Mouse (Mus musculus): ENCODE data around the gene Hey2. TPM values are rescaled to one million over a fixed set of nuclear protein-coding genes. Genes with fewer than 3 reads are reported as not detected.

The Hey2 gene
- polyA plus RNA-seq (2015; fragmentation: Nextera tagmentation; extraction: Ambion mirVana) = 2.5 and 2.8 TPM in 2 replicates

- peak within 1 kb of the TSS; percentile 51 for H3K4me3 ChIP-seq (ENCODE audit: low read depth, low read length)
- DNase-seq (ENCODE audit: low spot score) = peak; percentile 97
Observed at GRCm38 (mm10) chr10:30842643-30843437, at the start of gene Hey2. Gene Hey2, minus strand, starts transcription at chr10:30842801.

GRCm38 (mm10) chr10:30883085-30883760 lies 40.6 kb upstream of the Hey2 start:
- H3K4me2 ChIP-seq (replicated peaks; ENCODE audit: low read depth, low read length) = no peak overlapping the region
- H3K27me3 ChIP-seq (replicated peaks; ENCODE audit: insufficient read depth, low read length) = no peaks in the 10 kb centered on the region
- WGBS = 41% methylated on average over 4 of the region's 4 CpGs
- DNase-seq (ENCODE audit: low spot score) (no peak), ATAC-seq (no peak)
- H3K4me3 ChIP-seq (ENCODE audit: low read depth, low read length) = no peak overlapping the region
- no peaks in the 10 kb centered on the region for H3K9me3 ChIP-seq (ENCODE audit: low read length)
- no peaks in the 10 kb centered on the region for H3K36me3 ChIP-seq (ENCODE audit: insufficient read depth, low read length)
- H3K4me1 ChIP-seq (ENCODE audit: insufficient read depth, low read depth, low read length) = no peaks in the 10 kb centered on the region
- no peak overlapping the region for H3K9ac ChIP-seq (replicated peaks; ENCODE audit: low read depth)
- TF ChIP-seq CTCF (IDR thresholded peaks at IDR 0.05) (no peak), EP300 (IDR thresholded peaks at IDR 0.05) (no peak)
- no peak overlapping the region for H3K27ac ChIP-seq (ENCODE audit: low read length)

More at GRCm38 (mm10) chr10:30842643-30843437, at the start of gene Hey2:
- Histone ChIP-seq H3K27ac (ENCODE audit: low read length) (no peak within 1 kb of the TSS), H3K27me3 (replicated peaks; ENCODE audit: insufficient read depth, low read length) (peaks cover 23% of the 10 kb centered on the region; the same call in 1 of the 2 replicates), H3K36me3 (ENCODE audit: insufficient read depth, low read length) (no peaks in the 10 kb centered on the region), H3K4me1 (ENCODE audit: insufficient read depth, low read depth, low read length) (peaks cover 3% of the 10 kb centered on the region; the same call in 1 of the 2 replicates), H3K4me2 (replicated peaks; ENCODE audit: low read depth, low read length) (peak within 1 kb of the TSS; percentile 88), H3K9ac (replicated peaks; ENCODE audit: low read depth) (no peak within 1 kb of the TSS), H3K9me3 (ENCODE audit: low read length) (no peaks in the 10 kb centered on the region)
- under 1% methylated on average over 67 of the region's 70 CpGs for whole genome bisulfite sequencing
- TF ChIP-seq EP300 (IDR thresholded peaks at IDR 0.05) (no peak), CTCF (IDR thresholded peaks at IDR 0.05) (peak; percentile 23; the same call in 1 of the 2 replicates)
- ATAC-seq = peak; percentile 99

GRCm38 (mm10) chr10:30881109-30881508 lies 38.5 kb upstream of the Hey2 start:
- H3K4me1 ChIP-seq (ENCODE audit: insufficient read depth, low read depth, low read length) = no peaks in the 10 kb centered on the region
- 84% methylated on average over 10 of the region's 10 CpGs for WGBS
- H3K9ac ChIP-seq (replicated peaks; ENCODE audit: low read depth) = no peak overlapping the region

GRCm38 (mm10) chr10:30845101-30845825 lies 2.7 kb upstream of the Hey2 start:
- H3K4me1 ChIP-seq (ENCODE audit: insufficient read depth, low read depth, low read length) = peaks cover 3% of the 10 kb centered on the region; the same call in 1 of the 2 replicates
- H3K4me3 ChIP-seq (ENCODE audit: low read depth, low read length) = no peak overlapping the region
- H3K27me3 ChIP-seq (replicated peaks; ENCODE audit: insufficient read depth, low read length) = peaks cover 23% of the 10 kb centered on the region; the same call in 1 of the 2 replicates
- no peaks in the 10 kb centered on the region for H3K9me3 ChIP-seq (ENCODE audit: low read length)
- H3K27ac ChIP-seq (ENCODE audit: low read length) = no peak overlapping the region
- no peaks in the 10 kb centered on the region for H3K36me3 ChIP-seq (ENCODE audit: insufficient read depth, low read length)
- no peak overlapping the region for H3K4me2 ChIP-seq (replicated peaks; ENCODE audit: low read depth, low read length)
- no peak for TF ChIP-seq EP300 (IDR thresholded peaks at IDR 0.05)
- TF ChIP-seq CTCF (IDR thresholded peaks at IDR 0.05) = no peak
- DNase-seq (ENCODE audit: low spot score) (no peak), ATAC-seq (no peak)
- H3K9ac ChIP-seq (replicated peaks; ENCODE audit: low read depth) = no peak overlapping the region
- WGBS = 25% methylated on average over 13 of the region's 13 CpGs

More at GRCm38 (mm10) chr10:30881109-30881508, 38.5 kb upstream of the Hey2 start:
- no peak overlapping the region for H3K4me3 ChIP-seq (ENCODE audit: low read depth, low read length)
- DNase-seq (ENCODE audit: low spot score) = no peak
- TF ChIP-seq CTCF (IDR thresholded peaks at IDR 0.05) = no peak
- H3K9me3 ChIP-seq (ENCODE audit: low read length) = no peaks in the 10 kb centered on the region
- H3K4me2 ChIP-seq (replicated peaks; ENCODE audit: low read depth, low read length) = no peak overlapping the region
- no peaks in the 10 kb centered on the region for H3K36me3 ChIP-seq (ENCODE audit: insufficient read depth, low read length)
- no peaks in the 10 kb centered on the region for H3K27me3 ChIP-seq (replicated peaks; ENCODE audit: insufficient read depth, low read length)
- no peak overlapping the region for H3K27ac ChIP-seq (ENCODE audit: low read length)
- no peak for ATAC-seq

- Histone ChIP-seq H3K27ac (ENCODE audit: low read length) (no peak overlapping the region), H3K27me3 (replicated peaks; ENCODE audit: insufficient read depth, low read length) (peaks cover 23% of the 10 kb centered on the region; the same call in 1 of the 2 replicates), H3K9ac (replicated peaks; ENCODE audit: low read depth) (0 out of 2 replicates have a peak overlapping the region, but pooled peaks have one; percentile 12), H3K36me3 (ENCODE audit: insufficient read depth, low read length) (no peaks in the 10 kb centered on the region), H3K9me3 (ENCODE audit: low read length) (no peaks in the 10 kb centered on the region), H3K4me2 (replicated peaks; ENCODE audit: low read depth, low read length) (peak overlapping the region; percentile 88), H3K4me3 (ENCODE audit: low read depth, low read length) (peak overlapping the region; percentile 51; the same call in 1 of the 2 replicates), H3K4me1 (ENCODE audit: insufficient read depth, low read depth, low read length) (peaks cover 3% of the 10 kb centered on the region; the same call in 1 of the 2 replicates)
- WGBS = 14% methylated on average over 30 of the region's 30 CpGs
- no peak for DNase-seq (ENCODE audit: low spot score)
- no peak for ATAC-seq
- no peak for TF ChIP-seq CTCF (IDR thresholded peaks at IDR 0.05)
- TF ChIP-seq EP300 (IDR thresholded peaks at IDR 0.05) = no peak
Observed at GRCm38 (mm10) chr10:30844191-30845010, 1.8 kb upstream of the Hey2 start.

Data from lung, postnatal 0 days (tissue).